Mouse (Mus musculus) T-helper 17 cell (primary cell): ENCODE measurements around the gene Manf.

Experiments used
- in situ Hi-C, 2 experiments: fragments of 300-600 bp; cut with MboI, MseI; formaldehyde crosslinking; loops; 1 replicate in 1 of 2; 2 replicates in 1 of 2; pipeline ENCODE4 v1.15.1; 2025; ENCODE audit warnings: high pct_unique_total_duplicates in 2 of 2

Gene Manf

DNA sequence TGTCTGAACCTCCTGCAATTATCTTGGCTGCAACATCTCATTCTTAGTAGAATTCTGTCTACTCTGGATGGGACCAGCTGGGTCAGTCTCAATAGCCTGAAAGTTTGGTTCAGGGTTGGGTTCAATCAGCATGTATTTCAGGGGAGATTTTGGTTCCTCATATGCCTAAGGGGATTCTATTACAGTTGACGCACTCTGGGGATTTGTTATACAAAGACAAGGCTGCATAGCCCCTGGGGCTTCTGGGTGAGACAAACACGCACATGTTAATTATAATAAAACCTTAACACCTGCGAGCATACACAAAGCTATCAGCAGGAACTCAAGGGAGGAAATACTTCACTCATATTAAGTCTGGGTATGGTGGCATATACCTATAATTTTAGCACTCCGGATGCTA lies 85.3 kb downstream of the Manf start:
- in situ Hi-C loops = loop anchor here in 1 of 2 experiments (25.0 kb wide), 1 partner anchor 919 kb away; no protein-coding TSS in a partner anchor

DNA sequence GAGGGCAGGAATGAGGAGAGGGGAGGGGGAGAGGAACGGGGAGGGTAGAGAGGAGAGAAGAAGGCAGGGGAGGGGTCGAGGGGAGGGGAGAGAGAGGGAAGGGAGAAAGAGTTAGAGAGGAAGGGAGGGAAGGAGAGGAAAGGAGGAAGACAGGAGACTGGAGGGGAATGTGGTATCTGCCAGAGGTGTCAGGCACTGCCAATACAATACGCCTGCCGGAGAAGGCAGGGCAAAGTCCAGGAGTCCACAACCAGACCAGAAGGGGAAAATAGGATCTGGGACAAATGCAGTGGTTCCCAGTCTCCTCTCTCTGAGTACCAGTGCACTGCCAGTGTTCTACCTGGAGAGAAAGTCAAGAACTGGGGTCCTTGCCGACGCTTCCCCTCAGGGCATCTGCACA lies 100.9 kb downstream of the Manf start:
- in situ Hi-C loops = loop anchor here in 1 of 2 experiments (25.0 kb wide), 1 partner anchor 1304 kb away; no protein-coding TSS in a partner anchor

DNA sequence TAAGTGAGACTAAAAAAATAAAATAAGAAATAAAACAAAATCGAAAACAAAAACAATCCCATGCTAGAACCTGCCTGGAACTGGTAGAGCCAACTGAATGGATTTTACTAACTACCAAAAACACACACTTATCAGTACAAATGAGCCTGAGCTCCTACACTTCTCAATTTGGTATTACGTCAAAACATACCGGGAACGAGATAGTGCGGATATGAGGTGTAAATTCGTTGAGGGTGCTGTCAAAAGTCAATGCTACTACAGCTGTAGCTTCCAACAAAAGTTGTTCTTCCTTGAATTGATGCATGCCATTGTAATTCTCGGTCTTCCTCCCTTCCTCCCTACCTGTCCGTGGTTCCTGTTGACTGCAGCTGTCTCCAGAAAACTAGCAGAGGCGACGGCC lies 102.4 kb downstream of the Manf start:
- in situ Hi-C loops = loop anchor here in 1 of 2 experiments (25.0 kb wide), 1 partner anchor 1302 kb away; no protein-coding TSS in a partner anchor

DNA sequence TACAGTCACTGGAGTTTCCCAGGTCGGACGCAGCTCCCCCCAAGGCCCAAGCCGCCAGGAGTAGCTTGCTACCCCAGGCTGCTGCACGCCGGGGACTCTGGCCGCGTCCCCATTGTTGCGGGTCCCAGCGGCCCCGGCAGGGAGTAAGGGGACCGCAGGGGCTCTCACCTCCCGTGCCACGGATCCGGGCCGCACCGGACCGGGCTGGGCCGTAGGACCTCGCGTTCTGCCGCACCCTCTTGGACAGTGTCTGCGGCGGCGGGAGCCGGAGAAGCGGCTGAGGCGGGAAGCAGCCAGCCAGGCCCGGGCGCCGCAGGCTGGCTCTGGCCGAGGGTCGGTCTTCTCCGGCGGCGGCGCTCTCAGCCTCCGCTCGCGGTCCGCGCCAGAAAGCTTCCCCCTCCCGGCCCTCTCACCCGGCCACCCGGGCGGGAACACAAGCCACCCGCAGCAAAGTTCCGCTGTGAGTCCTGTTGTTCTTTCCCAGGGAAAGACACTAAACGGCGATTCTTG lies 102.9 kb downstream of the Manf start, which contains the start of gene Rad54l2:
TSS of gene Rad54l2 (minus strand) at position 383 of the 510 bp plus-strand sequence.
- in situ Hi-C loops = loop anchor here in 1 of 2 experiments (25.0 kb wide), 1 partner anchor 1302 kb away; no protein-coding TSS in a partner anchor
